Mouse (Mus musculus) kidney, adult 2 months (tissue): ENCODE data around the gene Efs.

Experiments used
- CTCF ChIP-seq: fragments of 200-500 bp; conservative IDR thresholded peaks from 2 replicates; pipeline ENCODE4 v1.5.1; 2011; ENCODE audit warnings: low read depth, mild to moderate bottlenecking, control low read depth, low read length, moderate library complexity, mixed read lengths; ENCODE audit not compliant: insufficient read depth, insufficient read length
- POLR2A ChIP-seq: fragments of 200-500 bp; IDR thresholded peaks from one replicate; pipeline ENCODE4 v1.6.1; 2011; ENCODE audit warnings: low read depth, low read length, control low read depth

- TF ChIP-seq CTCF (no peak), POLR2A (no peak)
These were observed 41.9 kb upstream of the Efs start for GRCm38 (mm10) chr14:54967874-54968273.
